Mouse (Mus musculus) R1 (cell line): ENCODE measurements around the gene Fxyd2.

ENCODE experiments used
- DNase-seq: peaks from one replicate; pipeline ENCODE4 v3.0.0-alpha.2; 2018; ENCODE audit warnings: low read depth, low spot score

The Fxyd2 gene

DNA sequence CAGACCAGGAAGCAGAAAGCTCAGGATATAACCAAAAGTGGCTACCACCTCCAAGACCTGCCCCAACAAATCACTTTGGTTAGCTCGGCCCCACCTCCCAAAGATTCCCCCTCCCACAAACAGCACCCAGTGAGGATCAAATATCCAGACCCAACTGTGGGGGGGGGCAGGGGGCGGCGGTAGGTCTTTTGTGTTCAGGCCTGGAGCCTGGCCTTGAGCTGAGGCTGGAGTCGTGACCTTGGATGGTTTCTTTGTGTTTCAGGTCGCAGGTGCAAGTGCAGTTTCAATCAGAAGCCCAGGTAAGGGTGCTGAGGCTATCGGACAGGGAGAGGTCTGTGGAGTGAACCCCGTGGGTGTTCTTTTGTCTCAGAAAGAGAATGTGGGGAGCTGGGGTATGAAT, 8.2 kb upstream of the Fxyd2 start:
- DNase-seq: peak; percentile 69

DNA sequence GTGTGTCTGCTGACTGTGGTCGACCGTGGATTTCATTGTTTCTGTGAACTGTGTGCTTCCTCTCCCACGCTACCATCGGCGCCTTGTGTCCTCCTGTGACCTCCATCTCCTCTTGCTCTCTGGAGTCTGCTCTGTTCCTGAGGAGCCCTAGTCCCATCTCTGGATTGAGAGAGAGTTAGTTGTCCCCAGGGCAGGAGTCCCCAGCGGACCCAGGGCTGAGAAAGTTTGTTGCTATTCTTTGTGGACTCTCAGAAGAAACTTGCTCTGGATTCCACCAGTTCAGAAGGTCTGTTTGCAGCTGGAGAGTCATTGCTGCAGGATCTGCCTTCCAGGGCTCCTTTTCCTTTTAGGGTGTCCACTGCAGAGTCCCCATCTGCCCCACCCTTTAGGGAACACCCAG, 4.3 kb upstream of the Fxyd2 start:
- no peak for DNase-seq

DNA sequence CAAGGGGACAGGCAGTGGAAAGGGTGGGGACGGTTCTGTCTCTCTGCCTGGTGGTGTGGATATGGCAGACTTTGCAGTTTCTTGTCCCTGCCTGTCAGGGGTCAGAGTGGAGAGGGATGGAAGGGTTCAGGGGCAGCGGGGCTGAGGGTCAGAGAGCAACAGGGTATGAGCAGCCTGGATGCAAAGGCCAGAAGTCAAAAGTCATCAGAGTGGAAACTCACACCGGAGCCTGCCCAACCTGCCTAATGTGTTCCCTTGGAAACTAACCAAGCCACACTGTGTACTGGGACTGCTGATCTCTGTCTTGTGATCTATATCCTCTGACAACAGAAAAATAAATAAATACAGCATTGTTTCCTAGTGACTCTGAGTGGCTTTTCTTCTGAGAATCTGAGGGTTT, 3.7 kb upstream of the Fxyd2 start:
- no peak for DNase-seq

DNA sequence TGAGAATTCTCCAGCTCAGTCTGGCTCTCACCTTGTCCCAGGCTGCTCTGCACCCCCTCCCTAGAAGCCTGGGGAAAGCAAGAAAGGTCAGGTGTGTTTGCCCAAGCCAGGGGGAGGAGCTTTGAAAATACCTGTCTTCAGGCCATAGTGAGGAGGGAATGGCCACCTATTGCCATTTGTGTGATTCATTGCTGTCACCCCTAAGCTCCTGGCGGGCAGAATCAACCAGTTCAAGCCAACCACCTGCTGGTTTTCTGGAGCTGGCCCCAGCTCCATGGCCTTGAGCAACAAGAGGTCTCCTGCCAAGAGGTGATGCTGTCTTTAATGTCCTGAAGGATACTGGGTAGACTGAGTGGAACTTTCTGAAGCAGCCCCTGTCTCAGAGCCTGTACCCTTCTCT, 1.1 kb upstream of the Fxyd2 start:
- no peak for DNase-seq

DNA sequence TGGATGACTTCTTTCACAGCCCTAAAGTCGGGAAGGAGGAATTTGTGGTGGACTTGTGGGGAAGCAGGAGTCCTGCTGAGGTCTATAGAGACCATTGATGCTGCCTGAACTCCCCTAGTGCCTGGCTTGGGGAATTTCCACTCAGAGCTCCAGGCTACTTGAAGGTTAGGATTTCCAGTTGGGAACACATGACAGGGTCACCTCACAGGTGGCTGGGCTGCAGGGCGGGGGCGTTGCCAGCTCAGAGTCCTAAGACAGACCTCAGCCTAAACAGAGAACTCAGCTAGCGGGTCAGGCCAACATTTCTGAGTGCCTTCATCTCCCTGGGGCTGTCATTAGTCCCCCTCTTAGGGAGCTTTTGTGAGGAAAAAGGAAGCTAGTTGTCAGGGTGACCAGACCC, 2.4 kb downstream of the Fxyd2 start:
- no peak for DNase-seq

DNA sequence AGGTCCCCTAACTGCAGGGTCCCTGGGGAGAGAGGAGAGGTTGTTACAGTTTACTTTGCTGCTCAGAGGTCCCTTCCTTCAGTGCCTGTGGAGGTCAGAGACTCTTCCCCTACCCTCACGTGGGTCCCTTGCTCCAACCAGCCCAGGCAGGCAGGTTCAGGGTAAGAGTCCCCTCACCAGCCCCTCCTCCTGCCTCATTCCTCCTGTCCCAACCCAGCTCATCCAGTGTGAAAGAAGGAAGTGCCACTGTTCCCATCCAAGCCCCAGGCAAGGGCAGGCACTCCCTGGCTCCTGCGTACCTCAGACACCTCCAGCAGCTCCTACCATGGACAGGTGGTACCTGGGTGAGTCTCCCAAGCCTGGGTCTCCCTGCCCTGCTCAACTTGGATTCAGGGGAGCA, 3.5 kb downstream of the Fxyd2 start:
- no peak for DNase-seq

DNA sequence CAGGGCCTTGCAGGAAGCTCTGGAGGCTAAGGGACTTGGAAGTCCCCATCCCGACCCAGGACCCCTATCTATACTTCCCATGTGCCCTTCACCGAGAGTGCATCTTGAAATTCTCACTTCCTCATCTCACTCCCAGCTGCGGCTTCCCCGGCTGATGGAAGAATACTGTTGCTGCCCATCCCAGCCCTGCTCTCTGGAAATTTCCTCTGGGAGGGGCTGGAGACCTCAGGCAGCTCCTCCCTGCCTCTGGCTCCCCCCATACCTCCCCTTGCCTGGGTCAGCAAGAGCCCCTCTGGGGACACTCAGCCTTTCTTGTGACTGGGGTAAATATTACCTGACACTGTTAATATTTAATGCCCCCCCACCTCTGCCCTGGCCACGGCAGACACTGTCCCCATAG, 6.2 kb downstream of the Fxyd2 start:
- no peak for DNase-seq

DNA sequence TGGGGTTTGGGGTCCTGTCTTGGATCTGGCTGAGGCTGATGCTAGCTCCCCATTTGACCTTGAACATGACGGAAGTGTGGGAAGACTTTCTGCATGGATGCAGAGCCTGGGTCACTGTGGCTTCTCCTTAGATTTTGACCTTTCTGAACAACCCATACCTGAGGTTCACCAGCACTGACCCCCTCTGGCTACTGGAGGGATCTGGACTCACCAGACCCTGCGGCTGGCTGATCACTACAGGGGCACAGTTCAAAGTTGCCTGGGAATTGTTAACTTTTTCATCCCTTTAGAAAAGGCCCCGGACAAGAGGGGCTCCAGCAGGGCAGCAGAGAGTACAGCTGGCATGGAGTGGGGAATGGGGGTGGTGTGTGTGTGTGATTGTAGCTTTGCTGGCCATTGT, 7.3 kb downstream of the Fxyd2 start:
- no peak for DNase-seq

DNA sequence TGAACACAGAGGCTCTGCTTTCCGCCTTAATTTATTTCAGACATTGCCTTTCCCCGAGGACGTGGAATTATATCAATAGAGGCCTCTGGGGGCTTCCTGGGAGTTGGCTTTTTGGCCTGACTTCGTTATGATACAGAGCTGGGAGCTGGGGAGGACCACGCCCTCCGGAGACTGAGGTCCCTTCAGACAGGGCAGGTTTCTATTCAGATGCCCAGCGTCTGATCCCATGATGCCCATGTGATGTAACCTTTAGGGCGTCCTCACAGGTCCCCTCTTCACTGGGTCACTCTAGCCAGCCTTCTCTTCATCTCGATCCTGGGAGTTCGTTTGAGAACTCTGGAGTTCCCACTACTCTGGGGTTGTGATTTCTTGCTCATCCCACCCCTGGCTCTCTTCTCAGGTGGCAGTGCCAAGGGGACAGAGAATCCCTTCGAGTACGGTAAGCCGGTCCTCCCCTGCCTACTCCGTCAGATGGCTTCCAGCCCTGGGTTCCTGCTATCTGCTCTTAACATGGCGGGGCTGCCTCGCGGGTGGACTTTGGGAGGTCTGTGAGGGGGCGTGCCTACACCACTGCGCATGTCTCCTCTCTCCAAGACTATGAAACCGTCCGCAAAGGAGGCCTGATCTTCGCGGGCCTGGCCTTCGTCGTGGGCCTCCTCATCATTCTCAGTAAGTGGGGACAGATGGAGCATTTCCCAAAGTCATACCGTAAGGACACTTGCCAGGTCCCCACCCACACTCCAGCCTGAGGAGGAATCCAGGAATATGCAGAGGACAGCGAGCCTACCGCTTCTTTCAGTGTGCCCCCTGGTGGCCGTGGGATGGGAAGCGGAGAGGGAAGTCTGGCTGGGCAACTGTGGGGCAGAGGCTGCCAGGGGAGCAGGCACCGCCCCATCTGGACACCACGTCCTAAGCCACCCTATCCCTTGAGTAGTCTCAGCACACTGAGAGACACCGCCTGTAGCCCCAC, 8.5 kb downstream of the Fxyd2 start:
- DNase-seq: peak; percentile 75

DNA sequence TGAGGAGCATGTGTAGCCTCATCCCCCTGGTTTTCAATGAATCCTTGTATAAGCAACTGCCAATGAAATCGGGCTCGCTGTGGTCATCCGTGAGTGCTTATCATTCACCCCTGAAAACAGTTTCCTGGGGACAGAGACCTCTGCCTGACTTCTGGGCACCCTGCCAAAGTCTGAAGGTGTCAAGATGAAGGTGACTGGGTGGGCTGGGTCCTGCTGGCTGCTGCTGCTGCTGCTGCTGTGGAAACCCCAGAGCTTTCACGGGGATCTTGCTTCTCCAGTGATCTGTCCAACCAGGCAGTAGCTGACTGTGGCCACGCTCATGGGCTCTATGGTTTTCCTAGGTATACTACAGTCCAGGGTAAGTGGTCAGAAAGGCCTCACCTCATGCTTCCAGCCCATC, 10.7 kb downstream of the Fxyd2 start:
- no peak for DNase-seq

DNA sequence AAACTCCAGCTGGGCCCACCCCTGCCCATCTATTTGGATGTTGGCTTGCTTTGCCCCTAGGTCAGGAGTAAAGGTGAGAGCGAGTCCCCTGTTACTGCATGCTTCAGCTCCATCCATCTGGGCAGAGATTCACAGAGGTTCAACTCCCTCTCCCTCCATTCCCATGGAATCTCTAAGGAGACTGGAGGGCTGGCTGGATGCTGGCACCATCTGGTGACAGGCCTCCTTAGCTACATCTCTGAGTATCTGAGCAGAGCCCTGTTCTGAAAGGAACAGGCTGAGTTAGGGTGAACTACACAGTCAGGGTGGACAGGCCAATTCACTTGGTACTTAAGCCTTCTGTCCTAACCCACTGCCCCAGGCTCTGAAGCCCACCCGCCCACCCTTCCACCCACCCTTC, 11.1 kb downstream of the Fxyd2 start:
- DNase-seq: no peak

DNA sequence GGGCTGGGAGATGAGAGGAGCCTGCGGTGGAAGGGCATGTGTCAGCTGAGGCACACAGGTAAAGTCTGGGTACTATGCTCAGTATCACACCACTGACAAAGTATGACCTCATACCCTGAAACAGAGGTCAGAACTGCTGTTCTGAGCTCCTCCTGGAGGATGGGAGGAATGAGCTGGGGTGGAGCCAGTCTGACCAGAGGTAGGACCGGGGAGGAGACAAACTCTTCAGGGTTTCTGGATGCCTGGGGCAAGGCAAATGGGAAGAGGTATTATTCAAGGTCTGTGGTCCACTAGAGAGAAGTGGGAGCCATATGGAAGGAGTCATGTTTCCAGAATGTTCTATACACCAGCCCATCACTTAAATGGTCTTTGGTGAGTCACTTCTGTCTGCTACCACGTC, 11.6 kb downstream of the Fxyd2 start:
- DNase-seq: no peak

DNA sequence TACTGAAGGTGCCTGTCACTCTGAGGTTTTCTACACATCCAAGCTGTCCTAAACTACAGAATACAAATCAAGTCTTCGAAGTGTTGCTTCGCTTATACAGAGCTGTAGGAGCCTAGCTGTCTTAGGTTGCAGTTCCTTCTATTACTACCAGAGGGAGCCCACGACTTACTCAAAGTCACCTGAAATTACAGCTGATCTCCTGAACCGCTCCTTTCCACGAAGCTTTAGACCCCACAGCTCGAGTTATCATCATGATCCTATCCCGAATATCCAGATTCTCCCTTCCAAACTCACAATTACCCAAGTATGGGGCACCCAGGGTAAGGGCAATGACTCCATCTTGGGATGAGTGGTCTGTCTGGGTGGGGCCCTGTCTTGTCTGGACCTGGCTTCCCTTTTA, 12.3 kb downstream of the Fxyd2 start:
- DNase-seq: peak; percentile 79

DNA sequence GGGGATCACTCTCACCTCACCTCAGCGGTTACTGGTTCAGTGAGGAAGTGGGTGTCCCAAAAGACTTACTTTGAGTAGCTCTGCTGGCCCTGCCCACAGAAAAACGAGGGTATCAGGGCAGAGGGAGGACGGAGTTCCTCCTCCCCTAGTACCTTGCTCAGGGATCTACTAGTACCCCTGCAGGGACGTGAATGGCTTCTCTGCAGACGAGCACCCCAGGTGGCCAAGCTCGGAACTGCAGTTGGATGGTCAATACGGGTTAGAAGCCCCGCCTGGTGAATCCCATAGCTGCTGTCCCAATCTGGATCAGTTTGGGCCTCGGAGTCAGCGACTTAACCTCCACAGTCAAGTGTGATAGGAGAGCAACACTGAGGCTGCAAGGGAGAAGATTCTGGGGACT, 12.8 kb downstream of the Fxyd2 start:
- DNase-seq: peak; percentile 94

DNA sequence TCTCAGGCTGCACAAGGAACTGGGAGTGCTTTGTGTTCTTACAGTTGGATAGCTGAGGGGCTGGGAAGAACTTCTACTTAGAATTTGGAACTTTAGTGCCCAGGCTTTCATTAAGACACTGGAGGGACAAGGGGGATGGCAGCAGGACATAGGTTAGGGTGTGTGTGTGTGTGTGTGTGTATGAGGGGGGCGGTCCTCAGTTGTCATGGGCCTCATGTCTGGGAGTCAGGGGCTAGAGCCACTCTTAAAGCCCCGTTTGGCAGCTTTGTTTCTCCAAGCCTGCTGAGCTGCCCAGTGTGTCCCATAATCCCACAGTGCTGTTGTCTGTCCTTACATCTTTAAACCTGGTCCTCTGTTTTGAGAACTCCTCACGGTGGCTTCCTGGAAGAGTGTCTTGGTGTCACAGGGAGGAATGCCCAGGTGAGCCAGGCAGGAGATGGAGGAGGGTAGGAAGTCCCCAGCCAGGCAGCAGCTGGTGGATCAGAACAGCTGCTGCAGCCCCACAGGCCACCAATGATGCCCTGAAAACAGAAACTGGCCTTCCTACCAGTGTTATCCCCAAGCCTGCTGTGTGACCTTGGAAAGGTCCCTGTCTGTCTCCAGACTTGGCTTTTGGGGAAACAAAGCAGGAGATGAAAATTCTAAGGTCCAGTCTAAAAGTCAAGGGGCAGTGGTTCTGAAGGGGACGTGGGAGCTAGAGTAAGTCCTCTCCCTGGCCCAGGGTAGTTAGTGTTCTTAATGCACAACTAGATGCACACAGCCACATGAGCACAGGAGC, 13.4 kb downstream of the Fxyd2 start:
- DNase-seq: no peak

DNA sequence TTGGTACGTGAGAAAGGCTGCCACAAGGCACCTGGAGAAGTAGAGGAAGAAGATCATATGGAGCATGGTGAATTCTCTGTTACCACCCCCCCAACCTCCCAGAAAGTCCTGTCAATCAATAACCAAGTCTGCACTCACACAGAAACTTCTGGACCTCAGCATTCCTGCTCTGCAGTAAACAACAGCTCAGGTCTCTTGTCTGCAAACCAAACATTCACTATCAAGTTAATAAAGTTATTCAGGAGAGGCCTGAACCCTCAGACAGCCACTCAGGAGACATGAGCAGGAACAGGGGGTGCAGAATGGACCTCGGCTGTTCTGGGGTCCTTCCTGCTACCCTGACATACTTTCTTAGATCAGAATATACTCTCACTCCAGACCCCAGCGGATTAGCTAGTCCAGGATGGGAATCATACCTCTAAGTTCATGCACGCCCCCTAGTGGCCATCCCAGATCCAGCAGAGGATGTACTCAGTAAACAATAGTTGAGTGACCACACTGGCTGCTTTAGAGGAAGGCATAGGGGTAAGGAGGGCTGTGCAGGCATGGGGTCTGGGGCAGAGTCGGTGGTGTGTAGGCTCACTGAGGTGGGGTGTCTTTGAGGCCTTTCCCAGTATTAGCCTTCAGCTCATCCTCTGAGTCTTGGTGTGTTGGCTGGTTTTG, 14.1 kb downstream of the Fxyd2 start:
- DNase-seq: peak; percentile 86

DNA sequence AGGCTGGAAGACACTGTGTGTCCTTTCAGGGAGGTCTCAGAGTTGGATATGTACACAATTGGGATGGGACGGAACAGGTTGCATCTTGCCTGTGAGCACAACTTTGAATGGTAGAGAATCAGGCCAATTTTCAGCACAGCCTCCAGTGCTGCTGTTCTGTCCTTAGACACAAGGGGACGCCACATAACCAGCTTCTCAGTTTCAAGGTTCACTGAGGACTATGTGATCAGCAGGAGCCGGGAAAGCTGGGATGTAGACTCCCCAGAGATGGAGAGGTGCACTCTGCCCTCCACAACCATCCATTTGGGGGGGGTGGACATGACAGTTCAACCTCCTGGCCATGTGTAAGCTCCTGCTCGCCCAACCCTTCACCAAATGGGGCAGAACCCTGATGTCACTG, 16.4 kb downstream of the Fxyd2 start:
- DNase-seq: peak; percentile 60

DNA sequence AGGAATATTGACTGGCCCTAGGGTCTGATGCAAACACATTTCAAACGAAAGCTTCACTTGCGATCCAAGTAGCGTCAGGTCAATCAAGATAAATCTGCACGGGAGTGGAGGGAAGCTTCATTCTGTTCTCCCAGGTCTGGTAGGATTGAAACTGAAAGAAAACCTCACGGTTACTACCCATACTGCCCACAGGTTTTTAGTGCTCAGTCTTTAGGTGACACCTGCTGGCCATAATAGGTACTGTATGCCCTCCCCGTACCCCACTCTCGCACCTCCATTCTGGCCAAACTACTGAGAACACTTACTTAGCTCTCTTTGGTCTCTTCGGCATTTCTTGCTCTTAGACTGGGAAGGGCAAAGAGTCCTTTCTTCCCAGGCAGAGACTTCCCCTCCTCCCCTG, 17.8 kb downstream of the Fxyd2 start:
- peak; percentile 70 for DNase-seq

DNA sequence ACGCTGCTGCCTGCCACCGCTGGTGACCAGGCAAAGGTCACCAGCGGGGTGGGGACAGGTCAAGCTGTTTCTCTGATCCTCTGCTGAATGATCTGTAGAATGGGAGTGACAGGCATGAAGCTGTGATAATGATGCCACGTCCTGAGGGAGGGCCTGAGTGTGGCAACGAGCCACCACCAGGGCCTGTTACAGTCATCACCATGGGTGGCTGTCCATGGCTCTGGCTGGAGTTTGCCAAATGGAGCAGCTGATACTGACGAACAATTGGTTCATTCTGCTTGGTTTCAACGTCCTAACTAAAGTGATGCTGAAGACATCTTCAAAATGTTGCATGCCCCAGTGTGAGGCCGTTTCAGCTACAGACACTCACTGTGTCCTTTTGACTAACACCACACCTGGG, 18.8 kb downstream of the Fxyd2 start:
- DNase-seq: no peak

DNA sequence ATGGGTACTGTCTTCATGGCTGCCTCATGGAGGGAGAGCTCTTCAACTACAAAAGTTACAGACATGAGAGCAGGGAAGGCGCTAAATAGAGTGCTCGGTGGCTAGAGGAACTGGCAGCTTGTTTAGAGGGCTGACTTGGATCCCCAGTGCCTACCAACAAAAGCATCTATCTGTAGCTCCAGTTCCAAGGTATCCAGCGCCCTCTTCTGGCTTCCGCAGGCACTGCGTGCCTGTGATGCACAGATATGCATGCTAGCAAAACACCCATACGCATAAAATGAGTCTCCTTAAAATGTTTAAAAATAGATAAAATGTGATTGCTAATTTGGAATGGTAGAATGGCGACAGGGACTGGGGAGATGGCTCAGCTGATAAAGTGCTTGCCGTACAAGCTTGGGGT, 21.7 kb downstream of the Fxyd2 start:
- DNase-seq: peak; percentile 67

DNA sequence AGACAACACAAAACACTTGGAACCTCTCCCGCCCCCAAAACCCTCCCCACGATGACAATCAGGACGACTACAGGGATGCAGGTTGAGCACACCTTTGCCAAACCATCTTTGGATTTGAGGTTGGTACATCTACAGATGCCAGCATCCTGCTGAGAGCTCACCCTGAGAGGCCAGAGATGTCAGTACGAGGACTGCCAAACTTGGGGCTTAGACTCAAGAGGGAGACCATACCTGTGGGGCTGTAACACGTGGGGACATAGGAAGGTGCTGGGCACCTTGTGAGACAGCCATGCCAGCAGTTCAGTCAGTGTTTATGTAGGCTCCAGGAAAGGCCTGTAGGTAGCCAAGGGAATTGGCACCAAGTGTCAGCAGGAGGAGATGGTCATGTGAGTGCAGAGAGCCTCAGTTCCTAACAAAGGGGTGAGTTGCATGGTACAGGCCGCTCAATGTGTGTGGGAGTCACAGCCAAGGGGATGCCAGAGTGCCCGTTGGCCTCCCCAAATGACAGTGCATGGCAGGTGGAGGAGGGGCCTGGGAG, 23.4 kb downstream of the Fxyd2 start:
- no peak for DNase-seq

DNA sequence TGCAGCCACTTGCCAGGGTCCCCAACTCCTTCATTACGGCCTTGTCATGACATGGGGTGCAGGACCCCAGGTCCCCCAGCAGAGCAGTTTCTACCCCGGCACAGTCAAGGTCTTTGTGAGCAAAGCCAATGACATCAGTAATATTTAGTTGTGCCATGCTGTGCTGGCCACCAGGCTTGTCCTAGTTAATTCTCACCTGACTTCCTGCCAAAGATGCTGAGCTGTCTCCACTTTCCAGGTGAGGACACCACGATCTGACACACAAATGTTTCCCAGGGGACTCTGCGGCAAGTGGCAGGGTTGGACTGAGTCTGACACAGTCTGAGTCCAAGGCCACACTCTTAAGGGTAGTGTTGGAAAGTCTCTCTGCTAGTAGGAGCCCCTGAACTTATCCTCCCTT, 27.0 kb downstream of the Fxyd2 start, which contains the start of gene Dscaml1:
Gene Dscaml1 (plus strand): TSS at position 173 of the 400 bp plus-strand sequence.
- DNase-seq: no peak
